Mouse (Mus musculus) G1E (cell line): ENCODE data around the gene Tmem219. TPM values are rescaled to one million over a fixed set of nuclear protein-coding genes. Genes with fewer than 3 reads are reported as not detected.
A peak's percentile ranks its signal among the peaks of the same experiment; 100 is the strongest.

Experiments
- ATAC-seq: 2 replicates; pipeline ENCODE4 v1.8.0; 2016; ENCODE audit warnings: mild to moderate bottlenecking; ENCODE audit not compliant: insufficient number of reproducible peaks, poor library complexity, low FRiP score, severe bottlenecking; ENCODE audit errors: extremely low read depth
- DNase-seq: peaks from one replicate; pipeline ENCODE4 v3.0.0; 2012; ENCODE audit warnings: low spot score
- H3K27me3 ChIP-seq: 2 replicates; pipeline ENCODE4 v1.6.1; 2012; ENCODE audit warnings: mild to moderate bottlenecking, low read length, inconsistent platforms; ENCODE audit not compliant: insufficient read depth
- H3K36me3 ChIP-seq: replicated peaks from 2 replicates; pipeline ENCODE3; 2012; ENCODE audit warnings: mild to moderate bottlenecking, inconsistent platforms
- H3K4me1 ChIP-seq: 2 replicates; pipeline ENCODE4 v1.6.1; 2012; ENCODE audit warnings: low read depth, low read length, inconsistent platforms, mixed read lengths; ENCODE audit not compliant: insufficient read depth
- H3K4me3 ChIP-seq: 2 replicates; pipeline ENCODE4 v1.5.1; 2012; ENCODE audit warnings: low read depth, mild to moderate bottlenecking, inconsistent platforms, low read length, moderate library complexity, mixed read lengths
- H3K9me3 ChIP-seq: replicated peaks from 2 replicates; pipeline ENCODE4 v1.6.1; 2012; ENCODE audit warnings: inconsistent platforms
- CTCF ChIP-seq: IDR thresholded peaks from 2 replicates; pipeline ENCODE4 v1.5.1; 2012; ENCODE audit warnings: low read depth, low read length, inconsistent platforms, mixed read lengths
- GATA1 ChIP-seq: IDR thresholded peaks from 2 replicates; pipeline ENCODE4 v1.6.1; 2012; ENCODE audit warnings: borderline replicate concordance, low read length, inconsistent platforms, mixed read lengths
- GATA2 ChIP-seq: IDR thresholded peaks from 2 replicates; pipeline ENCODE4 v1.6.1; 2012; ENCODE audit warnings: low read depth, low read length, inconsistent platforms, borderline replicate concordance
- POLR2AphosphoS5 ChIP-seq: IDR thresholded peaks from 2 replicates; pipeline ENCODE4 v1.6.1; 2012; ENCODE audit warnings: low read depth, low read length, inconsistent platforms; ENCODE audit not compliant: insufficient replicate concordance
- TAL1 ChIP-seq: conservative IDR thresholded peaks from 2 replicates; pipeline ENCODE4 v1.6.1; 2012; ENCODE audit warnings: low read depth, low read length, inconsistent platforms, mixed read lengths
- polyA plus RNA-seq: library from polyadenylated mRNA; stranded (reverse); fragments of >175 nt; gene quantifications from 2 replicates; pipeline ENCODE4 v1.2.3, GENCODE M21; 2012
- total RNA-seq, 2 experiments: library from RNA; stranded (forward) in 1 of 2; stranded (reverse) in 1 of 2; fragments of 200-1000 nt in 1 of 2; fragments of >200 nt in 1 of 2; fragmentation: Nextera tagmentation in 1 of 2; gene quantifications; 2 replicates each; pipeline ENCODE4 v1.2.3; 2014 to 2017

Tmem219 gene
- total and polyA plus RNA-seq, 3 experiments: 32.9 to 66.6 (median 38.7) TPM

DNA sequence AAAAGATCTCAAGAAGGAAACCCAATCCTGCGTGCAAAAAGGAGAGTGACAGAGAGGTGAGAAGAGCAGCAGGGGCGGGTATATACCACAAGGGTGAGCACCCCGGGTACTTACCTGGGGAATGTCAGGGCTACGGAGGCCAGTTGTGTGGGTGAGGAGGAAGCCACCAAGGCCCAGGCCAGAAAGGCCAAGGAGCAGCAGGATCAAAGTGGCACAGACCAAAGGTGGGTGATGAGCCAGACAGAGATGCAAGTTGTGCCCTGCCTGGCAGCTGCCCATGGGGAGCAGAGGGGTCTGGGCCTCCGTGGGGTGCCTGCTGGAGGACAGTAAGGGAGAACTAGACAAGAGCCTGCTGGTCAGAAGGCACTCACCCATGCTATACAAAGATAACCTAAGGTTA is 25.8 kb downstream of the Tmem219 start:
- peak overlapping the region; percentile 62; the same call in 1 of the 2 replicates for H3K4me3 ChIP-seq
- no peak for ATAC-seq

DNA sequence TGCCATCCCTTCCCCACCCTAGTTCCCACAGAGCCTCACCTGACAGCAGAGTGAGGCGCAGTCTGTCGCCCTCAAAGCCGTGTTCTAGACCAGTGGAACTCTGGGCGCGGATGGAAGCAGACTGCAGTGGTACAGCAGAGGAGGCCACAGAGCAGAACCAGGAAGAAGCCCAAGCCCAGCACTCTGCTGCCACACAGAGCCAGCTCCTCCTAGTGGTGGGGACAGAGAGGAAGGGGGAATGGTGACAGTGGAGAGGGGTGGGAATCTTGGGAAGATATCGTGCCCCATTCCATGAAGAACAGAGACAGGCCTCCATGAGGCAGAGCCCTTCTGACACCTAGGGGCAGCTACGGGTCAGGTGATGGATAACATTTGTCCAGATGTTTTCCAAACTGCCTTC is 33.9 kb downstream of the Tmem219 start:
- H3K9me3 ChIP-seq: no peaks in the 10 kb centered on the region
- H3K27me3 ChIP-seq: no peaks in the 10 kb centered on the region
- peaks cover 18% of the 10 kb centered on the region for H3K4me1 ChIP-seq
- TF ChIP-seq GATA1 (no peak), POLR2AphosphoS5 (no peak), TAL1 (no peak), GATA2 (no peak)
- ATAC-seq: no peak
- H3K36me3 ChIP-seq: peaks cover 79% of the 10 kb centered on the region
- no peak overlapping the region for H3K4me3 ChIP-seq
- DNase-seq: no peak

More for the DNA sequence above, 25.8 kb downstream of the Tmem219 start:
- no peak for DNase-seq
- Histone ChIP-seq H3K4me1 (peaks cover 36% of the 10 kb centered on the region), H3K27me3 (no peaks in the 10 kb centered on the region), H3K9me3 (no peaks in the 10 kb centered on the region), H3K36me3 (peaks cover 41% of the 10 kb centered on the region)
- TF ChIP-seq CTCF (no peak), GATA1 (no peak), TAL1 (no peak), GATA2 (no peak), POLR2AphosphoS5 (no peak)

DNA sequence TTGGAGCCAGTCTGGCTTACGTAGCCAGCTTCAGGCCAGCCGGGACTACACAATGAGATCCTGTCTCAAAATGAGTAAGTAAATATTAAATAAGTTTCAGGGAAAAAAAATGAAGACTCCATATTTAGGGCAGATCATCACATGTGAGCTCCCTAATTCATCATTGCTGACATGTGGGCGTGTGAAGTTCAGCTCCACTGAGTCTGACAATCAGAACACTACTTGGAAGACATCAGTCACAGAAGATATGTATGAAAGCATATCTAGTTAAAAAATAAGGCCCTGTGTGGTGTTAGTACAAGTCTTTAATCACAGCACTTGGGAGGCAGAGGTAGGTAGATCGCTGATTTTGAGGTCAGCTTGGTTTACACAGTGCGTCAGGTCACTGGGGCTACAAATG is 35.4 kb downstream of the Tmem219 start:
- DNase-seq (no peak), ATAC-seq (no peak)
- Histone ChIP-seq H3K4me1 (peaks cover 30% of the 10 kb centered on the region), H3K27me3 (no peaks in the 10 kb centered on the region), H3K9me3 (no peaks in the 10 kb centered on the region), H3K36me3 (peaks cover 73% of the 10 kb centered on the region), H3K4me3 (no peak overlapping the region)
- no peak for TF ChIP-seq CTCF
- TF ChIP-seq GATA2: no peak
- TF ChIP-seq GATA1: no peak
- no peak for TF ChIP-seq TAL1
- TF ChIP-seq POLR2AphosphoS5: no peak

DNA sequence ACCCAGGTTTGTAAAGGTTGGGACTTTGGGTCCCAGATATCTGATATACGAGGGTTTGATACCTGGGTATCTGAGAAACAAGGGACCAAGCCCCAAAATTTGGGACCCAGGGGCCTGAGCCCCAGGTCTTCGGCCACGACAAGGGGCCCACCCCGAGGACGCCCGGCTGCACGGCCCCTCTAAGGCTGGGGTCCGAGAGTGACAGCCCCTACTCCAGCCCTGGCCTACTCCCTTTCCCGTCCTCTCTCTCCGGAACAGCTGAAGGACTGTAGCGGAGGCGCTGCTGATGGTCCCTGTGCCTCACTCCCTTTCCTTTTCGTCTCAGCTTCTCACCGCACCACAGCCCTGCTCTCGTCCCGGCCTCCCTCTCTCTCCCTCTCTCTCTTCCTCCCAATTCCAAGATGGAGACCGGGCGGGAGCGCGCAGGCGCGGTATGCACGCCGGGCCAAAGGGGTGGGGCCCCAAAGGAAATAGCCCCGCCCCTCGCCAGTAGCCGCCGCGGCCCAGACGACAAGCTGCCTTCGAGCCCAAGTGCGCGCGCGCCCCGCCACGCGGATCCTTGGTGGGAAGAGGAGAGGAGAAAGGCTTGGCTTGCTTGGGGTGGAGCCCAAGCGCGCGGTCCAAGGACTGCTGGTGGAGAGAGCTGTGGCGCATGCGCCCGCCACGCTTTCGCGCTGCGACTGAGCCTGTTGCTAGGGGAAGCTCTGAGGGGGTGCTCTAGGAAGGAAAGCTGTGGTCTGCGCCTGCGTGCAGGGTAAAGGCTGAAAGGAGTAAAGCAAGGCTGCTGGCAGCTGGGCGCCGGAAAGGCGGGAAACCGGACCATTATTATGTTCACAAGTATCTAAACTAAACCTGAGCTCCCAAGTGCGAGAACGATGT is 38.2 kb downstream of the Tmem219 start, which contains the start of gene Taok2:
TSS of gene Taok2 (minus strand) at position 418 of the 879 bp plus-strand sequence.
- ATAC-seq: peak; percentile 93
- Histone ChIP-seq H3K4me1 (peaks cover 45% of the 10 kb centered on the region), H3K4me3 (peak within 1 kb of the TSS; percentile 90), H3K27me3 (no peaks in the 10 kb centered on the region), H3K9me3 (no peaks in the 10 kb centered on the region), H3K36me3 (peaks cover 73% of the 10 kb centered on the region)
- TF ChIP-seq GATA2: no peak
- no peak for TF ChIP-seq POLR2AphosphoS5
- no peak for TF ChIP-seq GATA1
- no peak for TF ChIP-seq TAL1
- TF ChIP-seq CTCF: no peak
- peak; percentile 88 for DNase-seq

DNA sequence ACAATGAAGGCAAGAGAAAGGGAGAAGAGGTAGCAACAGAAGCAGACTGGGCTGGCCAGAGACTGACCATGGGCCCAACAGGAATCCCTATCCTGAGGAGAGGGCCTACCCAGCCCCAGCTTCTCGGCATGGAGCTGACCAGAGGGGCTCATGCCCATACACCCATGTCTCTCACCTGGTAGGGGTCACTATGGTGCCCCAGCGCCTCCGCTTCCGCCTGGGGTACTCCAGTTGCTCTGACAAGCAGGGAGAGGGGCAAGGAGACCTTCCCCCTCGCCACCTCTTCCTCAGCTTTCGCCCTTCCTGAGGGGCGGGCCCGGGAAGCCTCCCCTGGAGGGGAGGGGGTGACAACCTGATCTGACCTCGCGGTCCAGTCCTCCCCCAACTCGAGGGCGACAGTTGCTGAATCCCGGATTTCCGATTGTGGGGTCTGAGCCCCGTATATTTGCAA is 39.0 kb downstream of the Tmem219 start:
- Histone ChIP-seq H3K4me1 (peaks cover 44% of the 10 kb centered on the region), H3K4me3 (peak overlapping the region; percentile 90), H3K36me3 (peaks cover 73% of the 10 kb centered on the region), H3K27me3 (no peaks in the 10 kb centered on the region), H3K9me3 (no peaks in the 10 kb centered on the region)
- DNase-seq: no peak
- ATAC-seq: no peak
- TF ChIP-seq CTCF (no peak), GATA1 (no peak), GATA2 (no peak), TAL1 (no peak), POLR2AphosphoS5 (no peak)

DNA sequence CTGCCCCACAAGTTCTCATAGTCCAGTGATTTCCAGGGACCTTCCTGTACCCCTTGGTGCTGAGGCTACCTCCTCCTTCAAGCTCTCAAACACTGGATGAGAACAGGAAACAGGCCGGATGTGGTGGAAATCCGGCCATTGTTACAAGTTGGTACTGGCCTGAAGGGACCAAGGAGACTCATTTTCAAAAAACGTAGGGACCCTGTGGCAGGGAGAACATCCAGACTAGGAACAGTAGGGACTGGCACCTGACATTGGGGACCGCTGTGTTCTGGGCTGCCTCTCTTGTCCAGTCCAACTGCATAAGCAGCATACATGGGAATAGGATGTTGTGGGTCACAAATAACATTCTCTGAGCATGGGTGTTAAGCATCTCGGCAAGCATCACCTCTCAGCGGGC is 41.7 kb downstream of the Tmem219 start:
- no peaks in the 10 kb centered on the region for H3K27me3 ChIP-seq
- TF ChIP-seq POLR2AphosphoS5 (no peak), TAL1 (no peak), GATA2 (no peak), CTCF (no peak), GATA1 (no peak)
- no peak overlapping the region for H3K4me3 ChIP-seq
- ATAC-seq: no peak
- peaks cover 75% of the 10 kb centered on the region for H3K36me3 ChIP-seq
- peaks cover 50% of the 10 kb centered on the region for H3K4me1 ChIP-seq
- H3K9me3 ChIP-seq: no peaks in the 10 kb centered on the region
- DNase-seq: no peak
